ENCODE assay signal across 10 mouse cellular contexts in the genomic region with DNA sequence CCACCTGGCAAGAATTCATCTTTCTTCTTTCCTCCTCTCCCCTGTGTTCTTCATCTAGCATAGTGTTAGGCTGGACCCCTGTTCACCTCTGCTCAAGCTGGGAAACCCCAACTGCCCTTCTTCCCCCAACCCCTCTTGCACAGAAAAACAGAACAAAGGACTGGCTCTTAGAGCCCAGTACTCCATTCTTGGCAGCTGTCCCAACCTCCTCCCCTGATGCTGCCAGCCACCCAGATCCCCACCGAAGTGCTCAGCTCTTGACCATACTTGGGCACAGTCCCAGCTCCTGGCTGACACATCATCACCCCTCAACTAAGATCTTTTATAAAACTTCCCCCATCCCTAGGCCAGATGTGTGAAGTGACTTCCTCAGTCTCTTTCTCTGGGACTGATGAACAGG.
DNase-seq lines count a peak whose midpoint lies in the region; ATAC-seq and TF ChIP-seq lines count a peak whose summit lies in the region.
"Had no signal": no experiment of that assay in that cellular context is flagged by ENCODE, and none has a peak within 500 bp of the region (broad histone marks: within the 10 kb centered on the region; RNA-seq: fewer than 3 reads in every experiment).

No protein-coding gene starts in this region.

- peak; percentile 79; the same call in 1 of the 2 replicates for ATAC-seq in heart, embryonic 12.5 days (ENCODE audit: insufficient number of reproducible peaks, low FRiP score)
- 0 out of 2 replicates have a peak, but pooled peaks have one; percentile 27 for ATAC-seq in midbrain, embryonic 13.5 days
- ATAC-seq in midbrain, embryonic 15.5 days (replicated peaks) = no peak; the same call in 1 of the 2 replicates

- H3K4me3 ChIP-seq in heart, embryonic 12.5 days = no peak overlapping the region
- no peak overlapping the region for H3K4me3 ChIP-seq in midbrain, embryonic 13.5 days (replicated peaks)
- H3K4me3 ChIP-seq in midbrain, embryonic 15.5 days = no peak overlapping the region
- no peak overlapping the region for H3K4me3 ChIP-seq in embryonic fibroblast, embryonic 13.5 days (ENCODE audit: insufficient read depth, low read length)

- no peak overlapping the region for H3K4me2 ChIP-seq in heart, embryonic 12.5 days
- no peak overlapping the region for H3K4me2 ChIP-seq in midbrain, embryonic 13.5 days (replicated peaks)
- H3K4me2 ChIP-seq in midbrain, embryonic 15.5 days = no peak overlapping the region

- H3K9me3 ChIP-seq in heart, embryonic 12.5 days (replicated peaks) = no peaks in the 10 kb centered on the region
- H3K9me3 ChIP-seq in midbrain, embryonic 13.5 days = no peaks in the 10 kb centered on the region
- H3K9me3 ChIP-seq in midbrain, embryonic 15.5 days = no peaks in the 10 kb centered on the region

- H3K36me3 ChIP-seq in heart, embryonic 12.5 days = no peaks in the 10 kb centered on the region
- H3K36me3 ChIP-seq in midbrain, embryonic 13.5 days = no peaks in the 10 kb centered on the region
- no peaks in the 10 kb centered on the region for H3K36me3 ChIP-seq in midbrain, embryonic 15.5 days (replicated peaks)

- no peak overlapping the region for H3K9ac ChIP-seq in heart, embryonic 12.5 days
- H3K9ac ChIP-seq in midbrain, embryonic 13.5 days (replicated peaks) = no peak overlapping the region
- H3K9ac ChIP-seq in midbrain, embryonic 15.5 days = no peak overlapping the region

- intact Hi-C loops in heart, postnatal 10 days (cut with DNase I) = no loop called here

- 17% methylated on average over 1 of the region's 1 CpGs for WGBS in heart, embryonic 12.5 days
- 42% methylated on average over 1 of the region's 1 CpGs for WGBS in midbrain, embryonic 13.5 days
- WGBS in midbrain, embryonic 15.5 days = 62% methylated on average over 1 of the region's 1 CpGs

- DNase-seq in heart, postnatal 10 days = no peak
- peak; percentile 9 for DNase-seq in lung, postnatal 36 days
- DNase-seq in embryo, embryonic 10.5 days (ENCODE audit: low spot score) = no peak
- no peak for DNase-seq in embryo, embryonic 10 days (ENCODE audit: low spot score)
- DNase-seq: adrenal gland, postnatal 25 days; kidney, adult 11 months had no signal

- no peaks in the 10 kb centered on the region for H3K27me3 ChIP-seq in heart, embryonic 12.5 days (replicated peaks)
- H3K27me3 ChIP-seq in midbrain, embryonic 13.5 days = no peaks in the 10 kb centered on the region
- no peaks in the 10 kb centered on the region for H3K27me3 ChIP-seq in midbrain, embryonic 15.5 days (replicated peaks)

- H3K4me1 ChIP-seq in heart, embryonic 12.5 days (replicated peaks) = peaks cover 11% of the 10 kb centered on the region
- H3K4me1 ChIP-seq in midbrain, embryonic 13.5 days (replicated peaks) = no peaks in the 10 kb centered on the region
- no peaks in the 10 kb centered on the region for H3K4me1 ChIP-seq in midbrain, embryonic 15.5 days
- H3K4me1 ChIP-seq in embryonic fibroblast, embryonic 13.5 days (ENCODE audit: control insufficient read depth, insufficient read depth, low read length) = peaks cover 8% of the 10 kb centered on the region

- no peak for TF ChIP-seq POLR2A in embryonic fibroblast, embryonic 13.5 days (IDR thresholded peaks at IDR 0.05; ENCODE audit: low read depth, low read length)

- TF ChIP-seq CTCF in embryonic fibroblast, embryonic 13.5 days (IDR thresholded peaks at IDR 0.05; ENCODE audit: borderline replicate concordance, insufficient read depth, low read length) = no peak

- H3K27ac ChIP-seq in heart, embryonic 12.5 days (ENCODE audit: poor library complexity, severe bottlenecking) = peak overlapping the region; percentile 87
- H3K27ac ChIP-seq in midbrain, embryonic 13.5 days = no peak overlapping the region
- H3K27ac ChIP-seq in midbrain, embryonic 15.5 days = no peak overlapping the region
- peak overlapping the region; percentile 49; the same call in 1 of the 2 replicates for H3K27ac ChIP-seq in embryonic fibroblast, embryonic 13.5 days (ENCODE audit: insufficient read depth, low read length)

Comparison
In these comparisons a context has a peak if more than half of its experiments do, and no peak if none do; other contexts are left out.
1. H3K27ac ChIP-seq: peak in heart, embryonic 12.5 days (single experiment) and embryonic fibroblast, embryonic 13.5 days (single experiment); none in midbrain, embryonic 13.5 days (single experiment) and midbrain, embryonic 15.5 days (single experiment).